Mouse (Mus musculus): ENCODE results near the gene Arhgap22. TPM values are rescaled to one million over a fixed set of nuclear protein-coding genes. Genes with fewer than 3 reads are reported as not detected.
A peak's percentile ranks its signal among the peaks of the same experiment; 100 is the strongest.

The Arhgap22 gene
- polyA plus RNA-seq, 1 experiment from 2014 or later: 2.6 TPM

GRCm38 (mm10) chr14:33189230-33189629, 24.6 kb upstream of the Arhgap22 start:
- Histone ChIP-seq H3K9ac (replicated peaks; ENCODE audit: low read length) (no peak overlapping the region), H3K4me1 (ENCODE audit: control insufficient read depth, insufficient read depth, low read length) (no peaks in the 10 kb centered on the region), H3K27me3 (ENCODE audit: control insufficient read depth, insufficient read depth, low read length) (no peaks in the 10 kb centered on the region), H3K36me3 (replicated peaks; ENCODE audit: control insufficient read depth, insufficient read depth, low read depth, low read length) (no peaks in the 10 kb centered on the region), H3K4me3 (ENCODE audit: low read depth, low read length) (no peak overlapping the region), H3K27ac (replicated peaks; ENCODE audit: low read depth, low read length) (no peak overlapping the region), H3K4me2 (ENCODE audit: low read depth, low read length) (no peak overlapping the region), H3K9me3 (replicated peaks; ENCODE audit: control insufficient read depth, low read length) (no peaks in the 10 kb centered on the region)
- DNase-seq (ENCODE audit: low spot score) (peak; percentile 3), ATAC-seq (replicated peaks; ENCODE audit: insufficient number of reproducible peaks, low FRiP score, low TSS enrichment, low read depth) (no peak)
- WGBS: 63% methylated on average over 10 of the region's 10 CpGs

GRCm38 (mm10) chr14:33189849-33190423, 23.9 kb upstream of the Arhgap22 start:
- Histone ChIP-seq H3K4me2 (ENCODE audit: low read depth, low read length) (no peak overlapping the region), H3K4me3 (ENCODE audit: low read depth, low read length) (no peak overlapping the region), H3K36me3 (replicated peaks; ENCODE audit: control insufficient read depth, insufficient read depth, low read depth, low read length) (no peaks in the 10 kb centered on the region), H3K27me3 (ENCODE audit: control insufficient read depth, insufficient read depth, low read length) (no peaks in the 10 kb centered on the region), H3K27ac (replicated peaks; ENCODE audit: low read depth, low read length) (no peak overlapping the region), H3K9ac (replicated peaks; ENCODE audit: low read length) (no peak overlapping the region), H3K9me3 (replicated peaks; ENCODE audit: control insufficient read depth, low read length) (no peaks in the 10 kb centered on the region), H3K4me1 (ENCODE audit: control insufficient read depth, insufficient read depth, low read length) (no peaks in the 10 kb centered on the region)
- ATAC-seq (replicated peaks; ENCODE audit: insufficient number of reproducible peaks, low FRiP score, low TSS enrichment, low read depth) (no peak), DNase-seq (ENCODE audit: low spot score) (no peak)
- WGBS: 89% methylated on average over 21 of the region's 21 CpGs

- H3K9ac ChIP-seq (replicated peaks; ENCODE audit: low read length): no peak overlapping the region
- no peaks in the 10 kb centered on the region for H3K36me3 ChIP-seq (replicated peaks; ENCODE audit: control insufficient read depth, insufficient read depth, low read depth, low read length)
- H3K4me3 ChIP-seq (ENCODE audit: low read depth, low read length): no peak overlapping the region
- no peaks in the 10 kb centered on the region for H3K27me3 ChIP-seq (ENCODE audit: control insufficient read depth, insufficient read depth, low read length)
- no peak overlapping the region for H3K27ac ChIP-seq (replicated peaks; ENCODE audit: low read depth, low read length)
- H3K4me1 ChIP-seq (ENCODE audit: control insufficient read depth, insufficient read depth, low read length): no peaks in the 10 kb centered on the region
- ATAC-seq (replicated peaks; ENCODE audit: insufficient number of reproducible peaks, low FRiP score, low TSS enrichment, low read depth): no peak
- 66% methylated on average over 1 of the region's 1 CpGs for WGBS
- DNase-seq (ENCODE audit: low spot score): no peak
- H3K9me3 ChIP-seq (replicated peaks; ENCODE audit: control insufficient read depth, low read length): no peaks in the 10 kb centered on the region
- H3K4me2 ChIP-seq (ENCODE audit: low read depth, low read length): no peak overlapping the region
Measured at GRCm38 (mm10) chr14:33190646-33191045, 23.2 kb upstream of the Arhgap22 start.

GRCm38 (mm10) chr14:33193762-33194161, 20.1 kb upstream of the Arhgap22 start:
- ATAC-seq (replicated peaks; ENCODE audit: insufficient number of reproducible peaks, low FRiP score, low TSS enrichment, low read depth): no peak

GRCm38 (mm10) chr14:33194241-33194640, 19.6 kb upstream of the Arhgap22 start:
- ATAC-seq (replicated peaks; ENCODE audit: insufficient number of reproducible peaks, low FRiP score, low TSS enrichment, low read depth) (no peak), DNase-seq (ENCODE audit: low spot score) (no peak)
- H3K4me3 ChIP-seq (ENCODE audit: low read depth, low read length): no peak overlapping the region
- H3K36me3 ChIP-seq (replicated peaks; ENCODE audit: control insufficient read depth, insufficient read depth, low read depth, low read length): no peaks in the 10 kb centered on the region
- no peak overlapping the region for H3K9ac ChIP-seq (replicated peaks; ENCODE audit: low read length)
- H3K4me1 ChIP-seq (ENCODE audit: control insufficient read depth, insufficient read depth, low read length): no peaks in the 10 kb centered on the region
- no peak overlapping the region for H3K4me2 ChIP-seq (ENCODE audit: low read depth, low read length)
- no peaks in the 10 kb centered on the region for H3K27me3 ChIP-seq (ENCODE audit: control insufficient read depth, insufficient read depth, low read length)
- H3K27ac ChIP-seq (replicated peaks; ENCODE audit: low read depth, low read length): no peak overlapping the region
- H3K9me3 ChIP-seq (replicated peaks; ENCODE audit: control insufficient read depth, low read length): no peaks in the 10 kb centered on the region
- 88% methylated on average over 3 of the region's 3 CpGs for WGBS

More at GRCm38 (mm10) chr14:33193762-33194161, 20.1 kb upstream of the Arhgap22 start:
- Histone ChIP-seq H3K36me3 (replicated peaks; ENCODE audit: control insufficient read depth, insufficient read depth, low read depth, low read length) (no peaks in the 10 kb centered on the region), H3K9me3 (replicated peaks; ENCODE audit: control insufficient read depth, low read length) (no peaks in the 10 kb centered on the region), H3K27me3 (ENCODE audit: control insufficient read depth, insufficient read depth, low read length) (no peaks in the 10 kb centered on the region), H3K27ac (replicated peaks; ENCODE audit: low read depth, low read length) (no peak overlapping the region), H3K4me2 (ENCODE audit: low read depth, low read length) (no peak overlapping the region), H3K4me3 (ENCODE audit: low read depth, low read length) (no peak overlapping the region), H3K4me1 (ENCODE audit: control insufficient read depth, insufficient read depth, low read length) (no peaks in the 10 kb centered on the region), H3K9ac (replicated peaks; ENCODE audit: low read length) (no peak overlapping the region)
- no peak for DNase-seq (ENCODE audit: low spot score)

GRCm38 (mm10) chr14:33202161-33202560, 11.7 kb upstream of the Arhgap22 start:
- DNase-seq (ENCODE audit: low spot score): no peak
- no peak overlapping the region for H3K4me2 ChIP-seq (ENCODE audit: low read depth, low read length)
- H3K27ac ChIP-seq (replicated peaks; ENCODE audit: low read depth, low read length): no peak overlapping the region
- no peaks in the 10 kb centered on the region for H3K36me3 ChIP-seq (replicated peaks; ENCODE audit: control insufficient read depth, insufficient read depth, low read depth, low read length)
- WGBS: 85% methylated on average over 4 of the region's 4 CpGs
- H3K4me1 ChIP-seq (ENCODE audit: control insufficient read depth, insufficient read depth, low read length): no peaks in the 10 kb centered on the region
- no peaks in the 10 kb centered on the region for H3K27me3 ChIP-seq (ENCODE audit: control insufficient read depth, insufficient read depth, low read length)
- H3K4me3 ChIP-seq (ENCODE audit: low read depth, low read length): no peak overlapping the region
- ATAC-seq (replicated peaks; ENCODE audit: insufficient number of reproducible peaks, low FRiP score, low TSS enrichment, low read depth): no peak
- H3K9me3 ChIP-seq (replicated peaks; ENCODE audit: control insufficient read depth, low read length): no peaks in the 10 kb centered on the region
- no peak overlapping the region for H3K9ac ChIP-seq (replicated peaks; ENCODE audit: low read length)

- Histone ChIP-seq H3K9me3 (replicated peaks; ENCODE audit: control insufficient read depth, low read length) (no peaks in the 10 kb centered on the region), H3K27me3 (ENCODE audit: control insufficient read depth, insufficient read depth, low read length) (no peaks in the 10 kb centered on the region), H3K27ac (replicated peaks; ENCODE audit: low read depth, low read length) (no peak overlapping the region), H3K9ac (replicated peaks; ENCODE audit: low read length) (no peak overlapping the region), H3K4me2 (ENCODE audit: low read depth, low read length) (no peak overlapping the region), H3K36me3 (replicated peaks; ENCODE audit: control insufficient read depth, insufficient read depth, low read depth, low read length) (no peaks in the 10 kb centered on the region), H3K4me1 (ENCODE audit: control insufficient read depth, insufficient read depth, low read length) (no peaks in the 10 kb centered on the region), H3K4me3 (ENCODE audit: low read depth, low read length) (no peak overlapping the region)
- DNase-seq (ENCODE audit: low spot score) (no peak), ATAC-seq (replicated peaks; ENCODE audit: insufficient number of reproducible peaks, low FRiP score, low TSS enrichment, low read depth) (no peak)
- WGBS: 84% methylated on average over 6 of the region's 6 CpGs
Measured at GRCm38 (mm10) chr14:33202885-33203284, 10.9 kb upstream of the Arhgap22 start.

- no peak overlapping the region for H3K27ac ChIP-seq (replicated peaks; ENCODE audit: low read depth, low read length)
- H3K4me3 ChIP-seq (ENCODE audit: low read depth, low read length): no peak overlapping the region
- no peaks in the 10 kb centered on the region for H3K36me3 ChIP-seq (replicated peaks; ENCODE audit: control insufficient read depth, insufficient read depth, low read depth, low read length)
- no peak overlapping the region for H3K4me2 ChIP-seq (ENCODE audit: low read depth, low read length)
- WGBS: 85% methylated on average over 14 of the region's 14 CpGs
- no peaks in the 10 kb centered on the region for H3K27me3 ChIP-seq (ENCODE audit: control insufficient read depth, insufficient read depth, low read length)
- no peak for ATAC-seq (replicated peaks; ENCODE audit: insufficient number of reproducible peaks, low FRiP score, low TSS enrichment, low read depth)
- no peaks in the 10 kb centered on the region for H3K4me1 ChIP-seq (ENCODE audit: control insufficient read depth, insufficient read depth, low read length)
- no peaks in the 10 kb centered on the region for H3K9me3 ChIP-seq (replicated peaks; ENCODE audit: control insufficient read depth, low read length)
- H3K9ac ChIP-seq (replicated peaks; ENCODE audit: low read length): no peak overlapping the region
- no peak for DNase-seq (ENCODE audit: low spot score)
Measured at GRCm38 (mm10) chr14:33203777-33204176, 10.0 kb upstream of the Arhgap22 start.

Measured in embryonic facial prominence, embryonic 11.5 days (tissue).